ENCODE assay signal across 15 mouse cellular contexts in genomic region chr7:143444580-143444954, GRCm38 (mm10). TPM values are rescaled to one million over a fixed set of nuclear protein-coding genes. Genes with fewer than 3 reads are reported as not detected.
DNase-seq lines count a peak whose midpoint lies in the region; ATAC-seq and TF ChIP-seq lines count a peak whose summit lies in the region.
"Had no signal": no experiment of that assay in that cellular context is flagged by ENCODE, and none has a peak within 500 bp of the region (broad histone marks: within the 10 kb centered on the region; RNA-seq: fewer than 3 reads in every experiment).

No protein-coding gene starts in this region.

- H3K4me2 ChIP-seq in intestine, embryonic 15.5 days (replicated peaks), result no peak overlapping the region
- H3K4me2 ChIP-seq in intestine, postnatal 0 days (replicated peaks; ENCODE audit: low read depth), result no peak overlapping the region
- H3K4me2 ChIP-seq in embryonic facial prominence, embryonic 13.5 days, result peak overlapping the region; percentile 76; the same call in 1 of the 2 replicates
- H3K4me2 ChIP-seq in forebrain, embryonic 14.5 days (ENCODE audit: low read length), result peak overlapping the region; percentile 56
- peak overlapping the region; percentile 69; the same call in 1 of the 2 replicates for H3K4me2 ChIP-seq in limb, embryonic 14.5 days (replicated peaks; ENCODE audit: low read depth, low read length, severe bottlenecking)

- no peak for ATAC-seq in intestine, embryonic 15.5 days
- no peak for ATAC-seq in intestine, postnatal 0 days
- ATAC-seq in embryonic facial prominence, embryonic 13.5 days (ENCODE audit: insufficient number of reproducible peaks, insufficient read depth, low FRiP score, low TSS enrichment, low read depth), result no peak
- no peak for ATAC-seq in forebrain, embryonic 14.5 days
- no peak for ATAC-seq in limb, embryonic 14.5 days (ENCODE audit: low FRiP score, low read depth)
- ATAC-seq: liver, postnatal 0 days; Patski had no signal

- DNase-seq in forebrain, embryonic 14.5 days (ENCODE audit: low spot score), result no peak
- DNase-seq in limb, embryonic 14.5 days (ENCODE audit: low spot score), result no peak
- DNase-seq in ovary, postnatal 36 days (ENCODE audit: low spot score), result no peak
- DNase-seq in natural killer cell, adult 2 months (ENCODE audit: low spot score in 2 of 2), result no peak
- no peak for DNase-seq in lung, postnatal 10 days
- DNase-seq: cerebellum, postnatal 36 days; gastrocnemius, postnatal 36 days; heart, postnatal 36 days; kidney, postnatal 14 days; liver, postnatal 0 days had no signal

- no peak overlapping the region for H3K27ac ChIP-seq in intestine, embryonic 15.5 days
- no peak overlapping the region for H3K27ac ChIP-seq in intestine, postnatal 0 days (ENCODE audit: low read depth, low read length)
- H3K27ac ChIP-seq in embryonic facial prominence, embryonic 13.5 days, result no peak overlapping the region
- H3K27ac ChIP-seq in forebrain, embryonic 14.5 days (ENCODE audit: low read depth, low read length), result peak overlapping the region; percentile 76
- H3K27ac ChIP-seq in limb, embryonic 14.5 days (replicated peaks; ENCODE audit: low read depth, low read length), result no peak overlapping the region

- no peak for TF ChIP-seq CTCF in intestine, postnatal 0 days (IDR thresholded peaks at IDR 0.05; ENCODE audit: low read depth)

- no peaks in the 10 kb centered on the region for H3K36me3 ChIP-seq in intestine, embryonic 15.5 days
- H3K36me3 ChIP-seq in intestine, postnatal 0 days (ENCODE audit: control insufficient read depth, insufficient read depth), result no peaks in the 10 kb centered on the region
- H3K36me3 ChIP-seq in embryonic facial prominence, embryonic 13.5 days, result no peaks in the 10 kb centered on the region
- no peaks in the 10 kb centered on the region for H3K36me3 ChIP-seq in forebrain, embryonic 14.5 days (ENCODE audit: control insufficient read depth, insufficient read depth, low read length)
- no peaks in the 10 kb centered on the region for H3K36me3 ChIP-seq in limb, embryonic 14.5 days (ENCODE audit: control insufficient read depth, insufficient read depth, low read length)

- peaks cover 14% of the 10 kb centered on the region for H3K4me1 ChIP-seq in intestine, embryonic 15.5 days (replicated peaks)
- peaks cover 4% of the 10 kb centered on the region; the same call in 1 of the 2 replicates for H3K4me1 ChIP-seq in intestine, postnatal 0 days (replicated peaks; ENCODE audit: control insufficient read depth, insufficient read depth, low read length)
- peaks cover 21% of the 10 kb centered on the region for H3K4me1 ChIP-seq in embryonic facial prominence, embryonic 13.5 days
- peaks cover 8% of the 10 kb centered on the region; the same call in 1 of the 2 replicates for H3K4me1 ChIP-seq in forebrain, embryonic 14.5 days (ENCODE audit: control insufficient read depth, insufficient read depth, low read length)
- H3K4me1 ChIP-seq in limb, embryonic 14.5 days (ENCODE audit: control insufficient read depth, insufficient read depth, low read length), result peaks cover 15% of the 10 kb centered on the region

- no peak for TF ChIP-seq POLR2A in limb, embryonic 14.5 days (IDR thresholded peaks at IDR 0.05; ENCODE audit: borderline replicate concordance, extremely low read depth, insufficient read depth, insufficient read length)

- no peak overlapping the region for H3K4me3 ChIP-seq in intestine, embryonic 15.5 days (replicated peaks)
- no peak overlapping the region for H3K4me3 ChIP-seq in intestine, postnatal 0 days (ENCODE audit: low read depth, low read length)
- H3K4me3 ChIP-seq in embryonic facial prominence, embryonic 13.5 days, result peak overlapping the region; percentile 44; the same call in 1 of the 2 replicates
- H3K4me3 ChIP-seq in forebrain, embryonic 14.5 days (ENCODE audit: low read depth, low read length), result no peak overlapping the region
- H3K4me3 ChIP-seq in limb, embryonic 14.5 days (replicated peaks; ENCODE audit: low read length), result no peak overlapping the region
- H3K4me3 ChIP-seq: erythroblast, embryonic 14.5 days had no signal

- WGBS in intestine, embryonic 15.5 days, result 53% methylated on average over 8 of the region's 8 CpGs
- 68% methylated on average over 8 of the region's 8 CpGs for WGBS in intestine, postnatal 0 days
- 30% methylated on average over 8 of the region's 8 CpGs for WGBS in embryonic facial prominence, embryonic 13.5 days
- WGBS in forebrain, embryonic 14.5 days, result 13% methylated on average over 8 of the region's 8 CpGs
- 40% methylated on average over 8 of the region's 8 CpGs for WGBS in limb, embryonic 14.5 days

- H3K27me3 ChIP-seq in intestine, embryonic 15.5 days (replicated peaks), result peaks cover 24% of the 10 kb centered on the region
- peaks cover 37% of the 10 kb centered on the region for H3K27me3 ChIP-seq in intestine, postnatal 0 days (replicated peaks; ENCODE audit: control insufficient read depth, insufficient read depth, low read length)
- peaks cover 63% of the 10 kb centered on the region for H3K27me3 ChIP-seq in embryonic facial prominence, embryonic 13.5 days
- H3K27me3 ChIP-seq in forebrain, embryonic 14.5 days (replicated peaks; ENCODE audit: control insufficient read depth, insufficient read depth, low read length), result peaks cover 31% of the 10 kb centered on the region
- H3K27me3 ChIP-seq in limb, embryonic 14.5 days (ENCODE audit: control insufficient read depth, insufficient read depth, low read length), result peaks cover 18% of the 10 kb centered on the region
- H3K27me3 ChIP-seq: Patski had no signal

- 0 out of 2 replicates have a peak overlapping the region, but pooled peaks have one; percentile 41 for H3K9ac ChIP-seq in intestine, embryonic 15.5 days
- H3K9ac ChIP-seq in intestine, postnatal 0 days (ENCODE audit: low read depth, low read length), result no peak overlapping the region
- H3K9ac ChIP-seq in embryonic facial prominence, embryonic 13.5 days, result no peak overlapping the region
- H3K9ac ChIP-seq in forebrain, embryonic 14.5 days (ENCODE audit: low read length), result no peak overlapping the region
- no peak overlapping the region for H3K9ac ChIP-seq in limb, embryonic 14.5 days (ENCODE audit: low read depth, low read length, severe bottlenecking)
- H3K9ac ChIP-seq: liver, postnatal 0 days had no signal

- no peaks in the 10 kb centered on the region for H3K9me3 ChIP-seq in intestine, embryonic 15.5 days
- H3K9me3 ChIP-seq in intestine, postnatal 0 days (ENCODE audit: control insufficient read depth), result no peaks in the 10 kb centered on the region
- H3K9me3 ChIP-seq in embryonic facial prominence, embryonic 13.5 days, result no peaks in the 10 kb centered on the region
- H3K9me3 ChIP-seq in forebrain, embryonic 14.5 days (replicated peaks; ENCODE audit: control insufficient read depth, low read length), result no peaks in the 10 kb centered on the region
- H3K9me3 ChIP-seq in limb, embryonic 14.5 days (ENCODE audit: control insufficient read depth, low read length), result no peaks in the 10 kb centered on the region

RNA-seq across cellular contexts. Expression of gene Cdkn1c, which starts 16.3 kb away (rescaled TPM):
- 672 and 702 TPM in 2 replicates for polyA plus RNA-seq in intestine, embryonic 15.5 days (2015; fragmentation: Nextera tagmentation; extraction: Ambion mirVana)
- polyA plus RNA-seq in intestine, postnatal 0 days (2015; fragmentation: Nextera tagmentation; extraction: Ambion mirVana), result 542 and 615 TPM in 2 replicates
- polyA plus RNA-seq in embryonic facial prominence, embryonic 13.5 days (2015; fragmentation: Nextera tagmentation; extraction: Ambion mirVana), result 873 and 944 TPM in 2 replicates
- polyA plus RNA-seq in forebrain, embryonic 14.5 days (2014; fragmentation: Nextera tagmentation; extraction: Ambion mirVana), result 229 and 231 TPM in 2 replicates
- polyA plus RNA-seq in limb, embryonic 14.5 days (2012; rRNA removed), result 1,048 and 1,240 TPM in 2 replicates
- polyA plus RNA-seq in limb, embryonic 14.5 days (2014; fragmentation: Nextera tagmentation; extraction: Ambion mirVana), result 2,054 and 2,200 TPM in 2 replicates

RNA-seq across cellular contexts. Expression of gene Slc22a18, which starts 29.0 kb away (rescaled TPM):
- 11.4 and 13.4 TPM in 2 replicates for polyA plus RNA-seq in intestine, embryonic 15.5 days (2015; fragmentation: Nextera tagmentation; extraction: Ambion mirVana)
- polyA plus RNA-seq in intestine, postnatal 0 days (2015; fragmentation: Nextera tagmentation; extraction: Ambion mirVana), result 21.6 and 25.0 TPM in 2 replicates
- 2.5 and 3.0 TPM in 2 replicates for polyA plus RNA-seq in embryonic facial prominence, embryonic 13.5 days (2015; fragmentation: Nextera tagmentation; extraction: Ambion mirVana)
- polyA plus RNA-seq in forebrain, embryonic 14.5 days (2014; fragmentation: Nextera tagmentation; extraction: Ambion mirVana), result 0.52 and 0.66 TPM in 2 replicates
- 3.3 and 5.3 TPM in 2 replicates for polyA plus RNA-seq in limb, embryonic 14.5 days (2012; rRNA removed)
- polyA plus RNA-seq in limb, embryonic 14.5 days (2014; fragmentation: Nextera tagmentation; extraction: Ambion mirVana), result 2.3 and 2.6 TPM in 2 replicates
- polyA plus RNA-seq: erythroblast, embryonic 14.5 days had no signal

RNA-seq across cellular contexts. Expression of gene Phlda2, which starts 58.4 kb away (rescaled TPM):
- polyA plus RNA-seq in intestine, embryonic 15.5 days (2015; fragmentation: Nextera tagmentation; extraction: Ambion mirVana), result 13.6 and 17.7 TPM in 2 replicates
- 1.0 and 1.3 TPM in 2 replicates for polyA plus RNA-seq in intestine, postnatal 0 days (2015; fragmentation: Nextera tagmentation; extraction: Ambion mirVana)
- 7.0 and 8.5 TPM in 2 replicates for polyA plus RNA-seq in embryonic facial prominence, embryonic 13.5 days (2015; fragmentation: Nextera tagmentation; extraction: Ambion mirVana)
- polyA plus RNA-seq in forebrain, embryonic 14.5 days (2014; fragmentation: Nextera tagmentation; extraction: Ambion mirVana), result 0.32 TPM in 1 of 2 replicates, not detected in the other
- polyA plus RNA-seq in limb, embryonic 14.5 days (2012; rRNA removed), result 23.3 and 34.7 TPM in 2 replicates
- 13.7 and 14.1 TPM in 2 replicates for polyA plus RNA-seq in limb, embryonic 14.5 days (2014; fragmentation: Nextera tagmentation; extraction: Ambion mirVana)
- polyA plus RNA-seq: Patski had no signal

Comparison
In these comparisons a context has a peak if more than half of its experiments do, and no peak if none do; other contexts are left out.
1. H3K4me2 ChIP-seq: peak in embryonic facial prominence, embryonic 13.5 days (single experiment), forebrain, embryonic 14.5 days (single experiment) and limb, embryonic 14.5 days (single experiment); none in intestine, embryonic 15.5 days (single experiment) and intestine, postnatal 0 days (single experiment).